Comparison of ENCODE assay signal across 31 mouse cellular contexts in genomic region chr15:44313294-44313693, GRCm38 (mm10).
DNase-seq lines count a peak whose midpoint lies in the region; ATAC-seq and TF ChIP-seq lines count a peak whose summit lies in the region.
"Had no signal": no experiment of that assay in that cellular context is flagged by ENCODE, and none has a peak within 500 bp of the region (broad histone marks: within the 10 kb centered on the region; RNA-seq: fewer than 3 reads in every experiment).

No protein-coding gene starts in this region.

- H3K4me3 ChIP-seq in forebrain, embryonic 12.5 days (replicated peaks): no peak overlapping the region
- no peak overlapping the region for H3K4me3 ChIP-seq in forebrain, postnatal 0 days (ENCODE audit: low read depth, low read length)
- H3K4me3 ChIP-seq in midbrain, embryonic 12.5 days: no peak overlapping the region
- H3K4me3 ChIP-seq in midbrain, postnatal 0 days (ENCODE audit: low read depth, low read length): no peak overlapping the region
- no peak overlapping the region for H3K4me3 ChIP-seq in forebrain, embryonic 15.5 days
- no peak overlapping the region for H3K4me3 ChIP-seq in midbrain, embryonic 15.5 days
- no peak overlapping the region for H3K4me3 ChIP-seq in kidney, embryonic 16.5 days (ENCODE audit: low read length)
- H3K4me3 ChIP-seq: embryonic facial prominence, embryonic 13.5 days; heart, embryonic 13.5 days; hindbrain, embryonic 15.5 days; intestine, embryonic 15.5 days; liver, embryonic 12.5 days had no signal

- no peaks in the 10 kb centered on the region for H3K4me1 ChIP-seq in forebrain, embryonic 12.5 days
- H3K4me1 ChIP-seq in forebrain, postnatal 0 days (ENCODE audit: insufficient read depth): no peaks in the 10 kb centered on the region
- H3K4me1 ChIP-seq in midbrain, embryonic 12.5 days: no peaks in the 10 kb centered on the region
- H3K4me1 ChIP-seq in midbrain, postnatal 0 days (ENCODE audit: insufficient read depth, low read length): no peaks in the 10 kb centered on the region
- H3K4me1 ChIP-seq in forebrain, embryonic 15.5 days: no peaks in the 10 kb centered on the region
- H3K4me1 ChIP-seq in midbrain, embryonic 15.5 days: no peaks in the 10 kb centered on the region
- H3K4me1 ChIP-seq in kidney, embryonic 16.5 days (ENCODE audit: insufficient read depth, low read length): no peaks in the 10 kb centered on the region
- H3K4me1 ChIP-seq: embryonic facial prominence, embryonic 13.5 days; heart, embryonic 13.5 days; hindbrain, embryonic 15.5 days; intestine, embryonic 15.5 days; liver, embryonic 12.5 days had no signal

- H3K4me2 ChIP-seq in forebrain, embryonic 12.5 days: no peak overlapping the region
- H3K4me2 ChIP-seq in forebrain, postnatal 0 days (ENCODE audit: low read depth): no peak overlapping the region
- no peak overlapping the region for H3K4me2 ChIP-seq in midbrain, embryonic 12.5 days (replicated peaks)
- no peak overlapping the region for H3K4me2 ChIP-seq in midbrain, postnatal 0 days (ENCODE audit: low read depth, low read length, poor library complexity, severe bottlenecking)
- H3K4me2 ChIP-seq in forebrain, embryonic 15.5 days (replicated peaks): no peak overlapping the region
- H3K4me2 ChIP-seq in midbrain, embryonic 15.5 days: no peak overlapping the region
- no peak overlapping the region for H3K4me2 ChIP-seq in kidney, embryonic 16.5 days (replicated peaks; ENCODE audit: low read depth, low read length)
- H3K4me2 ChIP-seq: embryonic facial prominence, embryonic 13.5 days; heart, embryonic 13.5 days; hindbrain, embryonic 15.5 days; intestine, embryonic 15.5 days; liver, embryonic 12.5 days had no signal

- ATAC-seq in forebrain, embryonic 12.5 days (ENCODE audit: low FRiP score): peak; percentile 82; the same call in 1 of the 2 replicates
- ATAC-seq in forebrain, postnatal 0 days: no peak
- ATAC-seq in midbrain, embryonic 12.5 days (ENCODE audit: low FRiP score, low read depth): peak; percentile 84
- no peak for ATAC-seq in midbrain, postnatal 0 days (ENCODE audit: low FRiP score)
- peak; percentile 69; the same call in 1 of the 2 replicates for ATAC-seq in forebrain, embryonic 15.5 days (replicated peaks)
- peak; percentile 79; the same call in 1 of the 2 replicates for ATAC-seq in midbrain, embryonic 15.5 days (replicated peaks)
- ATAC-seq in kidney, embryonic 16.5 days (ENCODE audit: low FRiP score, low TSS enrichment): no peak
- ATAC-seq: intestine, embryonic 15.5 days; liver, embryonic 12.5 days; liver, postnatal 0 days had no signal

- H3K9me3 ChIP-seq in forebrain, embryonic 12.5 days: no peaks in the 10 kb centered on the region
- no peaks in the 10 kb centered on the region for H3K9me3 ChIP-seq in forebrain, postnatal 0 days (ENCODE audit: low read length)
- no peaks in the 10 kb centered on the region for H3K9me3 ChIP-seq in midbrain, embryonic 12.5 days
- no peaks in the 10 kb centered on the region for H3K9me3 ChIP-seq in midbrain, postnatal 0 days (ENCODE audit: low read length)
- H3K9me3 ChIP-seq in forebrain, embryonic 15.5 days: no peaks in the 10 kb centered on the region
- H3K9me3 ChIP-seq in midbrain, embryonic 15.5 days: no peaks in the 10 kb centered on the region
- H3K9me3 ChIP-seq in kidney, embryonic 16.5 days (ENCODE audit: low read length): no peaks in the 10 kb centered on the region
- H3K9me3 ChIP-seq: embryonic facial prominence, embryonic 13.5 days; G1E; heart, embryonic 13.5 days; hindbrain, embryonic 15.5 days; intestine, embryonic 15.5 days; liver, embryonic 12.5 days had no signal

- no peak for DNase-seq in forebrain, postnatal 0 days
- no peak for DNase-seq in midbrain, postnatal 0 days (ENCODE audit: low spot score)
- DNase-seq in embryo, embryonic 10.5 days (ENCODE audit: low spot score): no peak
- DNase-seq: adrenal gland, postnatal 10 days; cerebellum, adult 11 months; cerebellum, adult 9-10 months; gastrocnemius, postnatal 10 days; heart, postnatal 10 days; kidney, adult 2 months; kidney, postnatal 4 days; left cerebral cortex, postnatal 4 days; liver, postnatal 0 days; lung, postnatal 36 days; retina, postnatal 1 day; right cerebral cortex, postnatal 14 days; spleen, adult 18-20 months; thymus, adult 2 months; thymus, postnatal 36 days had no signal

- no peak for TF ChIP-seq CTCF in forebrain, postnatal 0 days (IDR thresholded peaks at IDR 0.05; ENCODE audit: low read depth)
- TF ChIP-seq CTCF in midbrain, postnatal 0 days (IDR thresholded peaks at IDR 0.05): no peak

- H3K9ac ChIP-seq in forebrain, embryonic 12.5 days: no peak overlapping the region
- H3K9ac ChIP-seq in forebrain, postnatal 0 days: no peak overlapping the region
- H3K9ac ChIP-seq in midbrain, embryonic 12.5 days (replicated peaks): no peak overlapping the region
- H3K9ac ChIP-seq in midbrain, postnatal 0 days (replicated peaks; ENCODE audit: low read length, poor library complexity, severe bottlenecking): no peak overlapping the region
- no peak overlapping the region for H3K9ac ChIP-seq in forebrain, embryonic 15.5 days (replicated peaks)
- H3K9ac ChIP-seq in midbrain, embryonic 15.5 days: no peak overlapping the region
- no peak overlapping the region for H3K9ac ChIP-seq in kidney, embryonic 16.5 days (replicated peaks; ENCODE audit: low read length)
- H3K9ac ChIP-seq: embryonic facial prominence, embryonic 13.5 days; heart, embryonic 13.5 days; hindbrain, embryonic 15.5 days; intestine, embryonic 15.5 days; liver, embryonic 12.5 days; liver, postnatal 0 days had no signal

- WGBS in forebrain, embryonic 12.5 days: 61% methylated on average over 2 of the region's 2 CpGs
- WGBS in forebrain, postnatal 0 days: 49% methylated on average over 2 of the region's 2 CpGs
- WGBS in midbrain, embryonic 12.5 days: 69% methylated on average over 2 of the region's 2 CpGs
- WGBS in midbrain, postnatal 0 days: 62% methylated on average over 2 of the region's 2 CpGs
- WGBS in forebrain, embryonic 15.5 days: 40% methylated on average over 2 of the region's 2 CpGs
- WGBS in midbrain, embryonic 15.5 days: 54% methylated on average over 2 of the region's 2 CpGs
- 82% methylated on average over 2 of the region's 2 CpGs for WGBS in kidney, embryonic 16.5 days

- no peak overlapping the region for H3K27ac ChIP-seq in forebrain, embryonic 12.5 days
- H3K27ac ChIP-seq in forebrain, postnatal 0 days (ENCODE audit: low read depth, low read length): no peak overlapping the region
- H3K27ac ChIP-seq in midbrain, embryonic 12.5 days (replicated peaks): no peak overlapping the region
- no peak overlapping the region for H3K27ac ChIP-seq in midbrain, postnatal 0 days (ENCODE audit: low read depth, low read length)
- no peak overlapping the region for H3K27ac ChIP-seq in forebrain, embryonic 15.5 days (replicated peaks)
- H3K27ac ChIP-seq in midbrain, embryonic 15.5 days: no peak overlapping the region
- H3K27ac ChIP-seq in kidney, embryonic 16.5 days (ENCODE audit: low read length): no peak overlapping the region
- H3K27ac ChIP-seq: embryonic facial prominence, embryonic 13.5 days; heart, embryonic 13.5 days; hindbrain, embryonic 15.5 days; intestine, embryonic 15.5 days; kidney, postnatal 0 days; liver, embryonic 12.5 days; stomach, postnatal 0 days had no signal

- H3K27me3 ChIP-seq in forebrain, embryonic 12.5 days: no peaks in the 10 kb centered on the region
- H3K27me3 ChIP-seq in forebrain, postnatal 0 days (ENCODE audit: insufficient read depth, low read length): no peaks in the 10 kb centered on the region
- H3K27me3 ChIP-seq in midbrain, embryonic 12.5 days: no peaks in the 10 kb centered on the region
- no peaks in the 10 kb centered on the region for H3K27me3 ChIP-seq in midbrain, postnatal 0 days (ENCODE audit: insufficient read depth, low read length)
- H3K27me3 ChIP-seq in forebrain, embryonic 15.5 days: no peaks in the 10 kb centered on the region
- no peaks in the 10 kb centered on the region for H3K27me3 ChIP-seq in midbrain, embryonic 15.5 days (replicated peaks)
- no peaks in the 10 kb centered on the region for H3K27me3 ChIP-seq in kidney, embryonic 16.5 days (ENCODE audit: insufficient read depth, low read length)
- H3K27me3 ChIP-seq: embryonic facial prominence, embryonic 13.5 days; heart, embryonic 13.5 days; hindbrain, embryonic 15.5 days; intestine, embryonic 15.5 days; liver, embryonic 12.5 days had no signal

- no peaks in the 10 kb centered on the region for H3K36me3 ChIP-seq in forebrain, embryonic 12.5 days (replicated peaks)
- H3K36me3 ChIP-seq in forebrain, postnatal 0 days (ENCODE audit: insufficient read depth): no peaks in the 10 kb centered on the region
- H3K36me3 ChIP-seq in midbrain, embryonic 12.5 days: no peaks in the 10 kb centered on the region
- H3K36me3 ChIP-seq in midbrain, postnatal 0 days (ENCODE audit: insufficient read depth, low read length): no peaks in the 10 kb centered on the region
- no peaks in the 10 kb centered on the region for H3K36me3 ChIP-seq in forebrain, embryonic 15.5 days
- H3K36me3 ChIP-seq in midbrain, embryonic 15.5 days (replicated peaks): no peaks in the 10 kb centered on the region
- no peaks in the 10 kb centered on the region for H3K36me3 ChIP-seq in kidney, embryonic 16.5 days (ENCODE audit: insufficient read depth, low read length)
- H3K36me3 ChIP-seq: embryonic facial prominence, embryonic 13.5 days; G1E; heart, embryonic 13.5 days; hindbrain, embryonic 15.5 days; intestine, embryonic 15.5 days; liver, embryonic 12.5 days had no signal

Comparison
In these comparisons a context has a peak if more than half of its experiments do, and no peak if none do; other contexts are left out.
1. ATAC-seq: peak in forebrain, embryonic 12.5 days (single experiment), midbrain, embryonic 12.5 days (single experiment), forebrain, embryonic 15.5 days (single experiment) and midbrain, embryonic 15.5 days (single experiment); none in forebrain, postnatal 0 days (single experiment), midbrain, postnatal 0 days (single experiment) and kidney, embryonic 16.5 days (single experiment).